Mouse (Mus musculus): ENCODE measurements at regions not wholly inside any gene's neighbourhood (a gene's known extent, or its start where the extent isn't known, plus 50 kb on each side); places are given as distances from the start of the nearest gene placed in this dataset.

DNA sequence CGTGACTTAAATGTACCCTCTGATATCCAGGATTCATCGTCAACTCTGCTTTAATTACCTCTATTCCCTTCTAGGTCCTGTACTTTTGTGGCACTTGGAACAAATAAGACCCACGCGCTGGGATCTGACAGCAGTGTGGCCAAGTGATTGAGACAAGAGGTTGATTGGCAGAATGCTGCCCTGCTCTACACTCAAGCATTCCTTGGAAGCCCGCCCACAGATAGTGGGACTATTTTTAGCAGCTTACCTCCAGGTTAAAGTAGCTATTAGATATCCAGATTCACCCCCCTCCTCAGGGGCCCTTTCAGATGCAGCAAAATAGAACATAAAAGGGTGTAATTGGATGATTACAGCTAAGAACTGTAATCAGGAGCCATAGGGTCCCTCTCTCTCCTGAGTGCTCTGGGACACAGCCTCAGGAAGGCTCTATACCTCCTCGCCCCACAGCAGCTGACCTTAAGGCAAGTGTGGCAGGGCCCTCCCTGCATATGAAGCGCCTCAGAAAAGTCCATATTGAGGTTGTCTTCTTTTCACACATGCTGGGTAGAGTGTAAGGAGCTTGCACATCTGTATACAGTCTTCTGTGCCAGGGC, 479.1 kb upstream of the Marcks start:
- Histone ChIP-seq H3K36me3 (ENCODE audit: control insufficient read depth in 1 of 2, insufficient read depth in 2 of 2, low read length in 2 of 2) (no peaks in the 10 kb centered on the region), H3K4me1 (ENCODE audit: control insufficient read depth in 1 of 2, insufficient read depth in 2 of 2, low read length in 2 of 2) (no peaks in the 10 kb centered on the region), H3K27me3 (ENCODE audit: control insufficient read depth in 1 of 2, insufficient read depth in 2 of 2, low read length in 2 of 2) (no peaks in the 10 kb centered on the region), H3K9ac (ENCODE audit: control insufficient read depth, low read depth, low read length, poor library complexity, severe bottlenecking) (no peak overlapping the region), H3K4me3 (ENCODE audit: control insufficient read depth in 1 of 2, insufficient read depth in 1 of 2, low read depth in 2 of 2, low read length in 2 of 2) (no peak overlapping the region), H3K9me3 (replicated peaks; ENCODE audit: insufficient read depth, low read length) (no peaks in the 10 kb centered on the region), H3K27ac (ENCODE audit: control insufficient read depth, low read depth, low read length) (no peak overlapping the region), H3K79me2 (ENCODE audit: control insufficient read depth, insufficient read depth, low read length, poor library complexity) (no peaks in the 10 kb centered on the region)
- no peak for DNase-seq (ENCODE audit: low read depth, low spot score)
- no peak for TF ChIP-seq CHD2 (IDR thresholded peaks at IDR 0.05; ENCODE audit: low read length)

DNA sequence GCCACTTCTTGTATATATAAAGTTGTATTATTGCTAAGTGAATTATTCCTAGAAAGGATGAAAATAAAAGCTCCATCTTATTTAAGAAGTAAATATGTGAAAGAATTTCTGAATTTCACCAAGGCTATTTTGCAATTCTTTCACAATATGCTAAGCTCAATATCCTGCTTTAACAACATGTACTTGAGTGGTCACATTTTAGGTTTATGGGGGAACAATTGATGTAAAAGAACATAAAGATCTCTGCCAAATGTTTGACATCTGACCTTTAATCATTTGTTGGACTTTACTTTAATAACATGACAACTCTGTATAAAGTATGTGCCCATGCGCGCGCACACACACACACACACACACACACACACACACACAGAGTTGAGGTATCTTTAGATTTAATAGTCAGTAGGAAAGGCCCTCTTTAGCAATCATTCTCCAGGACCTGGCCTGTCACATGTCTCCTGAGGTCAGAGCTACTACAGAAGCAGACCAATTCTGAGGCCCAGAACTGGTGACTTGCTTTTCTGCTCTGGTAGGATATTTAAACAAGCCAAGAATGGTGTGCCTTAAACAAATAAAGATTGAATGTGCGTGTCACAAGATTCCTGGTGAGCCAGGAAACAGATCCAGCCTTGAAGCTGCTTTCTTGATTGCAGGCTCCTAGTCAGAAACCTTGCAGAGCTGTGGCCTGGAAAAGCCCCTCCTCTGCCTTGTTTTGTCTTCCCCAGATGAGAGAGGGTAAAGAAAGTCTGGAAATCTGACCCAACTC, 477.4 kb upstream of the Marcks start:
- H3K27ac ChIP-seq (ENCODE audit: control insufficient read depth, low read depth, low read length): no peak overlapping the region
- no peak for DNase-seq (ENCODE audit: low read depth, low spot score)
- H3K27me3 ChIP-seq (ENCODE audit: control insufficient read depth in 1 of 2, insufficient read depth in 2 of 2, low read length in 2 of 2): no peaks in the 10 kb centered on the region
- no peak overlapping the region for H3K9ac ChIP-seq (ENCODE audit: control insufficient read depth, low read depth, low read length, poor library complexity, severe bottlenecking)
- H3K9me3 ChIP-seq (replicated peaks; ENCODE audit: insufficient read depth, low read length): no peaks in the 10 kb centered on the region
- no peaks in the 10 kb centered on the region for H3K4me1 ChIP-seq (ENCODE audit: control insufficient read depth in 1 of 2, insufficient read depth in 2 of 2, low read length in 2 of 2)
- H3K79me2 ChIP-seq (ENCODE audit: control insufficient read depth, insufficient read depth, low read length, poor library complexity): no peaks in the 10 kb centered on the region
- no peak overlapping the region for H3K4me3 ChIP-seq (ENCODE audit: control insufficient read depth in 1 of 2, insufficient read depth in 1 of 2, low read depth in 2 of 2, low read length in 2 of 2)
- no peaks in the 10 kb centered on the region for H3K36me3 ChIP-seq (ENCODE audit: control insufficient read depth in 1 of 2, insufficient read depth in 2 of 2, low read length in 2 of 2)
- TF ChIP-seq GATA1 (IDR thresholded peaks at IDR 0.05; ENCODE audit: low read depth, low read length) (no peak), POLR2A (IDR thresholded peaks at IDR 0.05; ENCODE audit: control insufficient read depth in 1 of 2, insufficient read depth in 1 of 2, low read depth in 1 of 2, low read length in 2 of 2, poor library complexity in 1 of 2) (no peak), UBTF (IDR thresholded peaks at IDR 0.05; ENCODE audit: borderline replicate concordance, insufficient read depth, low read depth, low read length) (no peak)

DNA sequence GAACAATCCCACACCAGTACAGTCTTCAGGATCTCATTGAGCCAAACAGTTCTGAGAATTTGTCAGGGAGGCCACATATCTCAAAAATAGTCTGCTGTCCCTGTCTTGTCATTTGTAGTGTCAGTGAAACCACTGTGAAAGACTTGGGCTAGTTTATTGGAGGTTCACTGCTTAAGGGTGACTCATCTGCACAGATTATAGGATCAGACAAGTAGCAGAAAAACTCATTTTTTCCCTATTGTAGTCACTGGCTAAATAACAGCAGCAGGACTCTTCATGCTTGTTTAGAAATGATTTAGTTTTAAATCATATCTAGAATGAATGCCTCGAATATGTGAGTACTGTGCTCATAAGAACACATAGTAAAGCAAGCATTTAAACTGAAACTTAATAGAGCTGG, 475.2 kb upstream of the Marcks start:
- Histone ChIP-seq H3K79me2 (ENCODE audit: control insufficient read depth, insufficient read depth, low read length, poor library complexity) (no peaks in the 10 kb centered on the region), H3K9ac (ENCODE audit: control insufficient read depth, low read depth, low read length, poor library complexity, severe bottlenecking) (no peak overlapping the region), H3K4me1 (ENCODE audit: control insufficient read depth in 1 of 2, insufficient read depth in 2 of 2, low read length in 2 of 2) (no peaks in the 10 kb centered on the region), H3K4me3 (ENCODE audit: control insufficient read depth in 1 of 2, insufficient read depth in 1 of 2, low read depth in 2 of 2, low read length in 2 of 2) (no peak overlapping the region), H3K9me3 (replicated peaks; ENCODE audit: insufficient read depth, low read length) (no peaks in the 10 kb centered on the region), H3K27ac (ENCODE audit: control insufficient read depth, low read depth, low read length) (no peak overlapping the region), H3K27me3 (ENCODE audit: control insufficient read depth in 1 of 2, insufficient read depth in 2 of 2, low read length in 2 of 2) (no peaks in the 10 kb centered on the region), H3K36me3 (ENCODE audit: control insufficient read depth in 1 of 2, insufficient read depth in 2 of 2, low read length in 2 of 2) (no peaks in the 10 kb centered on the region)
- TF ChIP-seq BHLHE40 (IDR thresholded peaks at IDR 0.05; ENCODE audit: borderline replicate concordance, low read depth, low read length) (no peak), ZC3H11A (IDR thresholded peaks at IDR 0.05; ENCODE audit: low read depth, low read length) (no peak), MAX (IDR thresholded peaks at IDR 0.05; ENCODE audit: low read length) (no peak)
- DNase-seq (ENCODE audit: low read depth, low spot score): no peak

DNA sequence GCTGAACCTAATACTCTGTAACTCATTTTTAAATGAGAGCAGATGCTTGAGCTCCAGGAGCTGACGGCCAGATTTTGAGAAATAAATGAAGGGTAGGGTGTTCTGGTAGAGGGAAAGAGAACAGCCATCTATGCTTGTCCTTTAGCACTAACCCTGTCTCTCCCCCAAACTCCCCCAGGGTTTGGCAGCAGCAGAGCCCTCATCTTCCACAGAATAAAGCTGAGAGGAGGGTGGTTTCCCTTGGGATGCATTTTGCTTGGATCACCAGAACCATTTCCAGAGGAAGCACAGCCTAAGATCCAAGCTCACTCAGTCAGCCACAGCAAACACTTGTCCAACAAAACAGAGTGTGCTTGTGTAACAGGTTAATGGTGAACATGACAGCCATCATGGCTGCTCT, 464.8 kb upstream of the Marcks start:
- Histone ChIP-seq H3K27ac (ENCODE audit: control insufficient read depth, low read depth, low read length) (no peak overlapping the region), H3K9me3 (replicated peaks; ENCODE audit: insufficient read depth, low read length) (no peaks in the 10 kb centered on the region), H3K79me2 (ENCODE audit: control insufficient read depth, insufficient read depth, low read length, poor library complexity) (no peaks in the 10 kb centered on the region), H3K9ac (ENCODE audit: control insufficient read depth, low read depth, low read length, poor library complexity, severe bottlenecking) (no peak overlapping the region), H3K36me3 (ENCODE audit: control insufficient read depth in 1 of 2, insufficient read depth in 2 of 2, low read length in 2 of 2) (no peaks in the 10 kb centered on the region), H3K4me3 (ENCODE audit: control insufficient read depth in 1 of 2, insufficient read depth in 1 of 2, low read depth in 2 of 2, low read length in 2 of 2) (no peak overlapping the region), H3K27me3 (ENCODE audit: control insufficient read depth in 1 of 2, insufficient read depth in 2 of 2, low read length in 2 of 2) (no peaks in the 10 kb centered on the region), H3K4me1 (ENCODE audit: control insufficient read depth in 1 of 2, insufficient read depth in 2 of 2, low read length in 2 of 2) (no peaks in the 10 kb centered on the region)
- DNase-seq (ENCODE audit: low read depth, low spot score): no peak
- TF ChIP-seq BHLHE40 (IDR thresholded peaks at IDR 0.05; ENCODE audit: borderline replicate concordance, low read depth, low read length) (no peak), MAFK (IDR thresholded peaks at IDR 0.05; ENCODE audit: borderline replicate concordance, low read depth, low read length) (no peak), CHD2 (IDR thresholded peaks at IDR 0.05; ENCODE audit: low read length) (no peak), POLR2AphosphoS2 (IDR thresholded peaks at IDR 0.05; ENCODE audit: low read length) (no peak), CTCF (IDR thresholded peaks at IDR 0.05 in 2 of 3, conservative IDR thresholded peaks at IDR 0.05 in 1 of 3; ENCODE audit: control insufficient read depth in 1 of 3, insufficient read depth in 1 of 3, low read depth in 2 of 3, low read length in 3 of 3, poor library complexity in 1 of 3, severe bottlenecking in 1 of 3) (no peak), ZMIZ1 (IDR thresholded peaks at IDR 0.05; ENCODE audit: low read depth, low read length) (no peak)
